8 mouse cellular contexts compared by ENCODE assay signal in genomic region chr1:155244771-155245211, GRCm38 (mm10). TPM values are rescaled to one million over a fixed set of nuclear protein-coding genes. Genes with fewer than 3 reads are reported as not detected.
DNase-seq lines count a peak whose midpoint lies in the region; ATAC-seq and TF ChIP-seq lines count a peak whose summit lies in the region.

No protein-coding gene starts in this region.

- peak overlapping the region; percentile 68 for H3K9ac ChIP-seq in embryonic facial prominence, embryonic 15.5 days
- peak overlapping the region; percentile 56 for H3K9ac ChIP-seq in intestine, postnatal 0 days (ENCODE audit: low read depth, low read length)
- H3K9ac ChIP-seq in midbrain, embryonic 14.5 days (replicated peaks; ENCODE audit: low read length) = peak overlapping the region; percentile 64

- peak overlapping the region; percentile 65 for H3K4me3 ChIP-seq in embryonic facial prominence, embryonic 15.5 days (replicated peaks)
- peak overlapping the region; percentile 51 for H3K4me3 ChIP-seq in intestine, postnatal 0 days (ENCODE audit: low read depth, low read length)
- peak overlapping the region; percentile 44 for H3K4me3 ChIP-seq in midbrain, embryonic 14.5 days (replicated peaks; ENCODE audit: low read depth, low read length)

- peak overlapping the region; percentile 61 for H3K4me2 ChIP-seq in embryonic facial prominence, embryonic 15.5 days (replicated peaks)
- H3K4me2 ChIP-seq in intestine, postnatal 0 days (replicated peaks; ENCODE audit: low read depth) = peak overlapping the region; percentile 75
- peak overlapping the region; percentile 83 for H3K4me2 ChIP-seq in midbrain, embryonic 14.5 days (ENCODE audit: low read length)

- H3K27me3 ChIP-seq in embryonic facial prominence, embryonic 15.5 days = no peaks in the 10 kb centered on the region
- peaks cover 24% of the 10 kb centered on the region for H3K27me3 ChIP-seq in intestine, postnatal 0 days (replicated peaks; ENCODE audit: control insufficient read depth, insufficient read depth, low read length)
- peaks cover 17% of the 10 kb centered on the region; the same call in 1 of the 2 replicates for H3K27me3 ChIP-seq in midbrain, embryonic 14.5 days (ENCODE audit: control insufficient read depth, insufficient read depth, low read length)

- peak overlapping the region; percentile 86 for H3K27ac ChIP-seq in embryonic facial prominence, embryonic 15.5 days (replicated peaks)
- H3K27ac ChIP-seq in intestine, postnatal 0 days (ENCODE audit: low read depth, low read length) = peak overlapping the region; percentile 70
- 0 out of 2 replicates have a peak overlapping the region, but pooled peaks have one; percentile 8 for H3K27ac ChIP-seq in midbrain, embryonic 14.5 days (replicated peaks; ENCODE audit: low read depth, low read length)

- H3K36me3 ChIP-seq in embryonic facial prominence, embryonic 15.5 days = peaks cover 4% of the 10 kb centered on the region; the same call in 1 of the 2 replicates
- no peaks in the 10 kb centered on the region for H3K36me3 ChIP-seq in intestine, postnatal 0 days (ENCODE audit: control insufficient read depth, insufficient read depth)
- H3K36me3 ChIP-seq in midbrain, embryonic 14.5 days (ENCODE audit: control insufficient read depth, insufficient read depth, low read length) = no peaks in the 10 kb centered on the region

- no peak for TF ChIP-seq CTCF in intestine, postnatal 0 days (IDR thresholded peaks at IDR 0.05; ENCODE audit: low read depth)

- no peaks in the 10 kb centered on the region for H3K9me3 ChIP-seq in embryonic facial prominence, embryonic 15.5 days (replicated peaks)
- no peaks in the 10 kb centered on the region for H3K9me3 ChIP-seq in intestine, postnatal 0 days (ENCODE audit: control insufficient read depth)
- H3K9me3 ChIP-seq in midbrain, embryonic 14.5 days (ENCODE audit: control insufficient read depth, low read length) = no peaks in the 10 kb centered on the region

- H3K4me1 ChIP-seq in embryonic facial prominence, embryonic 15.5 days = peaks cover 32% of the 10 kb centered on the region
- no peaks in the 10 kb centered on the region for H3K4me1 ChIP-seq in intestine, postnatal 0 days (replicated peaks; ENCODE audit: control insufficient read depth, insufficient read depth, low read length)
- peaks cover 6% of the 10 kb centered on the region for H3K4me1 ChIP-seq in midbrain, embryonic 14.5 days (ENCODE audit: control insufficient read depth, insufficient read depth, low read length)

- peak; percentile 3 for DNase-seq in right cerebral cortex, postnatal 14 days
- DNase-seq in right cerebral cortex, postnatal 4 days = no peak
- DNase-seq in midbrain, embryonic 14.5 days = no peak
- DNase-seq in layer of hippocampus, adult 9-11 months = no peak
- no peak for DNase-seq in left cerebral cortex, adult 18-20 months (ENCODE audit: low spot score in 2 of 2)
- no peak for DNase-seq in spleen, adult 12 weeks (ENCODE audit: low spot score)

- 7% methylated on average over 29 of the region's 29 CpGs for WGBS in embryonic facial prominence, embryonic 15.5 days
- 9% methylated on average over 27 of the region's 29 CpGs for WGBS in intestine, postnatal 0 days
- WGBS in midbrain, embryonic 14.5 days = 5% methylated on average over 29 of the region's 29 CpGs

- peak; percentile 30; the same call in 1 of the 2 replicates for ATAC-seq in embryonic facial prominence, embryonic 15.5 days (ENCODE audit: insufficient number of reproducible peaks, low FRiP score, low TSS enrichment, low read depth)
- ATAC-seq in intestine, postnatal 0 days = no peak
- ATAC-seq in midbrain, embryonic 14.5 days (ENCODE audit: low FRiP score, low TSS enrichment) = no peak

RNA-seq across cellular contexts. Expression of gene BC034090, which starts 0.5 kb away (rescaled TPM):
- 6.3 and 6.5 TPM in 2 replicates for polyA plus RNA-seq in embryonic facial prominence, embryonic 15.5 days (2015; fragmentation: Nextera tagmentation; extraction: Ambion mirVana)
- 1.0 and 1.3 TPM in 2 replicates for polyA plus RNA-seq in intestine, postnatal 0 days (2015; fragmentation: Nextera tagmentation; extraction: Ambion mirVana)
- 3.4 and 3.5 TPM in 2 replicates for polyA plus RNA-seq in midbrain, embryonic 14.5 days (2014; fragmentation: Nextera tagmentation; extraction: Ambion mirVana)
- 10 to 100 TPM in 1 of 2 experiments, 1 to 10 TPM in 1; 7.9 to 10.7 TPM for total RNA-seq in left cerebral cortex, adult 18-20 months (2021)

Comparison
In these comparisons a context has a peak if more than half of its experiments do, and no peak if none do; other contexts are left out.
1. H3K27ac ChIP-seq: peak in every context shown above with its lines; median percentile 86 in embryonic facial prominence, embryonic 15.5 days; 70 in intestine, postnatal 0 days; 8 in midbrain, embryonic 14.5 days.